Mouse (Mus musculus): Measurements from ENCODE around the gene Vmn1r71.
"Not testable (repeated sequence)": the region's sequence is repeated elsewhere in the genome, so short reads cannot be mapped to it uniquely, and the experiment has no call there.

Gene Vmn1r71

DNA sequence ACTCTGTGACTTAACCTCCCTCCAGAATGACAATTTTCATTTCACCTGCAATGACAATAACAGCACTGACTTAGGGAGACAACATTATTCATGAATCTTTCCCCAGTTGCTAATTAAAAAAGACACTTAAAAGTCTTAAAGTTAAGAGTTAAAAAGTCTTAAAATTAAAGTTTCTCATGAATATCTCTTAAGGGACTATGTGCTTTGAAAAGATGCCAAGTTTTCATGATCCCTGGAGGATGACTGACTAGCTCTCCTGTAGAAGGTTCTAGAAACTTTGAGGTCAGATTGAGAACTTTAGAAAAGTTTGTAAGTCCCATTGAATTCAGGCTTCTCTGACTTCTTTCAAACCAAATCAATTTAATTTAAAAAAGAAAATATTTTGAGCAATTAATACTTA, at the start of gene Vmn1r71:
Gene Vmn1r71, minus strand, starts transcription at position 101 of the 400 bp plus-strand sequence.
- no peak for DNase-seq (ENCODE audit: low read depth)

DNA sequence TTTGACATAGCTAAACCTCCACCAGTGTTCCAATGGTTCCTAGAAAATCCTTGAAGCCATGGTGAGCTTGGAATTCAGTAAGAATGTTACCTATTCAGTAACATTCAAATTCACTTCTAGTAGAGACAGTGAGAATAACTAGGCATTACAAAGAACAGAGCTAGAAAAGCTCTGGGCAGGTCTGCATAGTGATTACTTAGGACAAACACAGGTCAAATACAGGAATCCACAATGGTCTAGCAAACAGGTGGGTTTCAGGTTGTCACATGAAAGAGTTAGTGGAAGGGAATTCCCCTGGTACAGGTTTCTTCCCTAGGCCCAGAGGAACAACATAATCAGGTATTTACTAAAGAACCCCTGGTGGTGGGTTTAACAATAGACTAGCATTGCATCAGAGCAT, 3.4 kb upstream of the Vmn1r71 start:
- not testable (repeated sequence) for DNase-seq (ENCODE audit: low read depth)

Data from c-Kit-positive CD71-positive TER-119-negative erythroid progenitor cells, embryonic 14.5 days (primary cell).